Mouse (Mus musculus): ENCODE measurements around the gene Enah.

- TF ChIP-seq CTCF (IDR thresholded peaks at IDR 0.05; ENCODE audit: low read depth): no peak
- no peak for TF ChIP-seq EP300 (IDR thresholded peaks at IDR 0.05; ENCODE audit: low read depth)
Measured at GRCm38 (mm10) chr1:182026120-182026519, 6.3 kb upstream of the Enah start.

All from heart, postnatal 0 days (tissue).